Mouse (Mus musculus): ENCODE results near the gene Gfy.
"Not testable (repeated sequence)": the region's sequence is repeated elsewhere in the genome, so short reads cannot be mapped to it uniquely, and the experiment has no call there.

The Gfy gene

DNA sequence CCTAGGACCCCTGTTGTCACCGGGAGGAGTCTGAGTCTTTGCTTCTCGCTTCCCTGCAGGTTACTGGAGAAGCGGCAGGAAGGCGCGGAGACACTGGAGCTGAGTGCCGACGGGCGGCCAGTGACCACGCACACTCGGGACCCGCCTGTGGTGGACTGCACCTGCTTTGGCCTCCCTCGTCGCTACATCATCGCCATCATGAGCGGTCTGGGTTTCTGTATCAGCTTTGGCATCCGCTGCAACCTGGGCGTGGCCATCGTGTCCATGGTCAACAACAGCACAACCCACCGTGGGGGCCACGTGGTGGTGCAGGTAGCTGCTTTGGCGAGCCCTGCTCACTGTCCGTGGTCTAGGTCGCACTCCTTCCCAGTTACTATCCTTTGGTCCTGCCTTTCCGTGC is 10.7 kb downstream of the Gfy start:
- no peak for DNase-seq (ENCODE audit: inconsistent age in 2 of 2, low spot score in 1 of 2)

DNA sequence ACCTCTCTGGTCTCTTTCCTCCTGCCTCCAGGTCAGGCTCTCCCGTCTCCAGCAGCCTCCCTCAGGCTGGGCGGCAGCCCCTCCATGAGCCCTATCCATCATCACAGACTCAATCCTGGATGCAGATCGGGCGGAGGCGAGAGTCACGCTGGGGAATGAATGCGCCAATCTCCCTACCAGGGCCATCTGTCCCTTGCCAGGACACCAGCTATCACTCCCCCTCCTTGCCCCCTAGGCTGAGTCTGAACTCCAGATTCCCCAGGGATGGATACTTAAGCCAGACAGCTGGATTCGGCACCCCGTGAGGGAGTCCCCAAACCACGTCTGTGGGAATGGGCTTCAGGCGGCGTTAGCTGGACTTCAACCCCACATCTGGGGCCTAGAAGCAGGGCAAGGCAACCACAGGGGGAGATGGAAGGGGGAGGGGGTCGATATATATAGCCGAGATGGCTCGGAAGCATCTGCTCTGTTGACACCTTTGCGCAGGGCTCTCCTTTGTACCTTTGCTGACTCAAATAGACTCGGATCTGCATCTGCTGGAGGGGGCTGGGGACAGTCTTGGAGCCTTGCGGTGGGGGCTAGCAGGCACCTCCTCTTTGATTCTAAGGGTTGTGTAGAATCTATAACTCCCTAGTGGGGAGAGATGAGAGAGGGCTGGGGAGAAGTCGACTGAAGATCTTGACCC is 11.5 kb downstream of the Gfy start:
- DNase-seq (ENCODE audit: inconsistent age in 2 of 2, low spot score in 1 of 2): no peak

DNA sequence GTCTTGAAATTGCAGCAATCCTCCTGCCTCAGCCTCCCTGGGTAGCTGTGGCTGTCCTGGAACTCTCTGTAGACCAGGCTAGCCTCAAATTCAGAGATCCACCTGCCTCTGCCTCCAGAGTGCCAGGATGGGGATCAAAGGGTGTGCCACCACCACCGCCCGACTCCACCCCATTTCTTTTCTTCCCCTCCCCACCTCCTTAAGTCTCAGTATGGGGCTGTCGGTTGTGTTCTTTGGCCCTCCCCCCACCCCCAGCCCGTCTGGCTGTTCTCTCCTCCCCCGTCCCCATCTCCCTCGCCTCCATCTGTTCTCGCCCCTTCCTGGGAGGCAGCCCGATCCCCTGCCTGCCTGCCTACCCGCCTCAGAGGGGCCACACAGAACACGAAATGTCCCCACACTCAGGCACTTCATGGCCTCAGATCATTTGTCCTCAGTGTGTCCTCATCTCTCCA is 12.4 kb downstream of the Gfy start:
- DNase-seq (ENCODE audit: inconsistent age in 2 of 2, low spot score in 1 of 2): no peak

DNA sequence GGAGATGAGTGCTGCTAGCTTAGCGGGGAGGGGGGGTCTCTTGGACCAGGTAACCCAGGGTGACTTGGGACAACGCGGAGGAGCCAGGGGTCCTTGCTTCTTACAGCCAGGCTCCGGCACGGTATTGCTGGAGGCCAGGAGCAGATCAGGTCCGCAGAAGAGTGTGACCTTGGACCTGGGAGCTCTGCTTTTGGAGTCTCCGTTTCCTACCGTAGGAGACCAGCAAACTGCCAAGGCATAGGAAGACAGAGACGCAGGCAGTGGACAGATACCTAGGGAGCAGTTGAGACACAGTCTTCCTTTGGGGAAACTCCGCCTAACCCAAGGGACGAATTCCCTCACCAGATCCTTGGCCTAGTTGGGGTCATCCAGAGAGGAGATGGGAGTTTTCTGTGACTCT is 13.7 kb downstream of the Gfy start:
- no peak for DNase-seq (ENCODE audit: inconsistent age in 2 of 2, low spot score in 1 of 2)

DNA sequence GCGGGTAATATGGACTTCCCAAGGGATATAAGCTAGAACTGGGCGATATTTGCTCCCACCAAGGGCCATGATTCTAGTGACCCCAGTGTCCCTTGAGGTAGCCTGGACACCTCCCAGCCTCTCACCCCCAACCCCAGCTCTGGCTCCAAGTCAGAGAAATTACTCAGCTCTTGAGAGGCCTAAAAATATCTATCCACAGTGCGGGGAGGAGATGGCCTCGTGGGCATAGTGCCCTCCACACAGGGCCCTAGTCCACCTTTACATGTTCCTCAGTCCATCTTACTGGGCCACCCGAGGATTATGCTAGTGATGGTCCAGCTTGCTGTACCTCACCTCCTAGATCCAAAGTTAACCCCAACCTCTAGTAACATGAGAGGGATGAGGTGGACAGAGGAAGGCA is 14.5 kb downstream of the Gfy start:
- DNase-seq (ENCODE audit: inconsistent age in 2 of 2, low spot score in 1 of 2): no peak

DNA sequence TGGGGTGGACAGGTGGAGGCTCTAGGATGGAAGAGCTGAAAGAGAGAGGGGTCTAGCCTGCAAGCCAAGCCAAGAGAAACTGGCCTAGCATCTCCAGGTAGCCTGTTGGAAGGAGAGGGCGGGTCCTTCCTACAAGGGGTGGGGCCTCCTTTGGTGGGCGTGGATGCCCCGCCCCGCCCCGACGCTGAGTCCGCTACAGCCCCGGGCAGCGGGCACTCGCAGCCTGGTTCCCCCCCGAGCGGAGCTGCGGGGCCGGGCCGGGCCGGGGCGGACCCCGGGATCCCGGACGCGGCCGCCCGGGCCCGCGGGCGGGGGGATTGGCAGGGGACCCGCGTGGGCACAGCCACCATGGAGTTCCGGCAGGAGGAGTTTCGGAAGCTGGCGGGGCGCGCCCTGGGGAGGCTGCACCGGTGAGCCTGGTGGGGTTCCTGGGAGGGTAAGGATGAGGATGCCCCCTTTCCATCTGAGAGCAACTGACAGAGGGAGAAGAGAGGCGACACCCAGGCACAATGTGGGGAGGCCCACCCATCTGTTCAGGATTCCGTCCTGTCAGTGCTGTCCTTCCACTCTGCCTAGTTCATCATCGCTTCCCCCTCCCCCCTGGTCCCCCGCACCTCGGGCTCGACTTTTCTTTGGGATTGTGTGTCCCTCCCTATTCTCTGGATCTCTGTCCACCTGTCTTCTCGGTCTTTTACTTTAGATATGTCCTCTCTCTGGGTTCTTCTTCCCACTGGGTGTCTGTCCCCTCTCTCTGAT is 15.5 kb downstream of the Gfy start, which contains the start of gene Slc17a7:
TSS of gene Slc17a7 (plus strand) at position 215 of the 756 bp plus-strand sequence.
- DNase-seq (ENCODE audit: inconsistent age in 2 of 2, low spot score in 1 of 2): peak; percentile 51 to 69

DNA sequence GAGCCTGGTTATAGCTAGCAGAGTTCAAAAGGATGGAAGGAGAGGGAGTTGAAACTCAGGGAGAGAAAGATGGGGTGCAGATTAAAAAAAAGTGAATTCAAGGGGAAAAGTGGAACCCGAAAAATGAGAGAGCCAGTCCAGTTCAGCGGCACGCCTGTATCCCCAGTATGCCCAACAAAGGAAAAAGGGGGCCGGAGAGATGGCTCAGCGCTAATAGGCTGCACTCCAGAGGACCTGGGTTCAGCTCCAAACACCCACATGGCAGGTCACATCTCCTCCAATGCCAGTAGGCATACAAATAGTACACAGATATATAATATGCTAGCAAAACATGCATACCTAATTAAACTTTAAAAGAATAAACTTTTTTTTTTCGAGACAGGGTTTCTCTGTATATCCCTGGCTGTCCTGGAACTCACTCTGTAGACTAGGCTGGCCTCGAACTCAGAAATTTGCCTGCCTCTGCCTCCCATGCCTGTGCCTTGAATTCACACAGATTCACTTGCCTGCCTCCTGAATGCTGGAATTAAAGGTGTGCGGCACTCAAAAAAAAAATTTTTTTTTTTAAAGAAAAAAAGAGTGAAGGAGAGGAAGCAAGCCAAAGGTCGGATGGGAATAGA is 16.3 kb downstream of the Gfy start:
- DNase-seq (ENCODE audit: inconsistent age in 2 of 2, low spot score in 1 of 2): peak in 1 of 2 experiments; percentile 30

DNA sequence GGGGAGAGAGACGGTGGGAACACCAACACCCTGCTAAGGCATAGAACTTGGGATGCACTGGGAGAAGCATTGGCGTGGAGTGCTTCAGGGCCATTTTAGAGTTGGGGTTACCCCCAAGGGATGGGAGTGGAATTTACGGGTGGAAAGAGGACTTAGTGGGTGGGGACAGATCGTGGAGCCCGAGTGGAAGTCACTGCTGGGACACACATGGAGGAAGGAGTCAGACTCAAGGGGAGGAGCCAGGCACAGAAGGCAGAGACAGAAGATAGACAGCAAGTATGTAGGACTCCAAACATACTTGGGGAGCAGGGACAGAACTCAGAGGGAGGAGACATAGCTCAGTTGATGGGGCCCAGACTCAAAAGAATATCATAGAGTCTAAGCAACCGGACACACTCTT is 16.8 kb downstream of the Gfy start:
- no peak for DNase-seq (ENCODE audit: inconsistent age in 2 of 2, low spot score in 1 of 2)

DNA sequence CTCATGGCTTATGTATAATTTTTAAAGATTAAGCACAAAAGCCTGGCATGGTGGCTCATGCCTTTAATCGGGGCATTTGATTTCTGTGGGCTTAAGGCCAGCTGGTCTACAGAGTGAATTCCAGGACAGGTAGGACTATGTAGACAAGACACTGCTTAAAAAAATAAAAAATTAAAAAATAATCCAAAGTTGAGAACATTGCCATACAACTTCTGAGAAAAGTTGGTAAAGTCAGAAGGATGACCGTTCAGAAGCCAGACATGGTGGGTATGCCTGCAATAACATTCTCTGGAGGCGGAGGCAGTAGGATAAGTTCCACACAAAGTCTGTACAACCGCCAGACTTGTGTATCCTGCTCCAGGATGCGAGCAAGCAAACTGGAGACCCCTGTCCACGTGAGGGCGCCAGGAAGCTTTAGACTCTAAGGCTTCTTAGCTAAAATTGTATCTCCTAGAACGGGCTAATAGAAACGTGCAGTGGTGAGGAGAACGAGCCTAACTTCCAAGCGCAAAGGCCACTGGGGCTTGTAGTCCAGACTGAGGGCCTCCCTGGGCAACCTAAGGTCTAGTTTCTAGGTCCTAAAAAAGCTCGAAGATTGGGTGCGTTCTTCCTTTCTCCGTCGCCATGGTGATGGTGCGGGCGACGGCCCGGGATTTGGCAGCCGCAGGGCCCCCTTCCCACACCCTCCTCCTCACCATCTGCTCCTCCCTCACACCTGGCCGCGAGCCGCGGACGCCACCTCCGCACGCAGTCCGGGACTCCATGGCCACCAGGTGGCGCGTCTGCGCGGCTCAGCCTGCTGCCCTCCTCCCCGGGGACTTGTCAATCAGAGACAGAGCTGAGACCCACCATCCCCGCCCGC is 17.5 kb downstream of the Gfy start:
- DNase-seq (ENCODE audit: inconsistent age in 2 of 2, low spot score in 1 of 2): peak; percentile 84 to 95

DNA sequence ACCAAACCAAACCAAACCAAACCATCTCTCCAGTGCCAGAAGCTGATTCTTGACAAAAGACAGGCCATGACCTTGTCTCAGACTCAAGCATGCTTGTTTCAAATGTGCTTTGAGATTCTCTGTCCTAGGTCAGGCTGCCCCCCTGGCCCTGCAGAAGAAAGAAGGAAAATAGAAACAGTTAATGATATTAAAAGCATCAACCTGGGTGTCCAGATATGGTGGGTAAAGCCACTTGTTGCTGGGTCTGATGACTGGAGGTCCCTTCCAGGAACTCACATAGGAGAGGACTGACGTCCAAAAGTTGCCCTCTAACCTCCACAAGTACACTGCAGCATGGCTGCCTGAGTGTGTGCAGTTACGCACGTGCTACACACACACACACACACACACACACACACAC is 18.5 kb downstream of the Gfy start:
- DNase-seq (ENCODE audit: inconsistent age in 2 of 2, low spot score in 1 of 2): no peak

DNA sequence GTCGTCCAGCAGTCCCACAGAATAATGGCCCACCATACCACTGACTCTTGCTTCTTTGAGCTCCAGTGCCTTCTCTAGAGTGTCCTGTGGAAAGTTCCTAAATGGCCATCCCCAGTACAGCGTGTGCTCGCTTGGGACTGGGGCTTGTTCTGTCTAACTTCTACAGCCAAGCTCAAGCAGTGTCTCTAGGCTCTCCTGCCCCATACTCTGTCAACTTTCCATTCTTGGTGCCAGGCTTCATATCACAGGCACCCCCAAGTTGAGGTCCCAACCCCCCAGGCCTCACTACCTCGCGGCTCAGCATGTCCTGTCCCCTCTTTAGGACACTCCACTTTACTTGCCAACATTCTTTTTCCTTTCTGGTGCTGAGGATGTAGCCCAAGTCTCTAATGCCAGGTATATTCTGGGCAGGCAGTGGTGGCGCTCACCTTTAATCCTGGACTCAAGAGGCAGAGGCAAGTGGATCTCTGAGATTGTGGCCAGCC is 19.0 kb downstream of the Gfy start:
- no peak for DNase-seq (ENCODE audit: inconsistent age in 2 of 2, low spot score in 1 of 2)

DNA sequence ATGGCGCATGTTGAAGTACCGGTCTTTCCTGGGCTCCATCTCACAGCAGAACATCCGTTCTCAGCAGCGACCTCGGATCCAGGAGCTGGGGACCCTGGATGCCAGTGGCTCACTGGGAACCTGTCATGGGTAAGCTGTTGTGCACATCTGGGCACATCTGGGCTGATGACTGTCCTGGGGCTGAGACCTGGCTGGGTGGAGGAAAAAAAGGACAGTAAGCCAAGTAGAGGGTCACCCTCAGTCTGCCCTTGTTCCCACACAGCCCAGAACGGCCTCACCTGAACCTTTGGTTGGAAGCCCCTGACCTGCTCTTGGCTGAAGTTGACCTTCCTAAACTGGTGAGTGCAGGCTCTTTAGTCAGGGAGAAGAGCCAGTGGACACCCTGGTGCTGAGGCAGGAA is 20.4 kb downstream of the Gfy start:
- DNase-seq (ENCODE audit: inconsistent age in 2 of 2, low spot score in 1 of 2): no peak

DNA sequence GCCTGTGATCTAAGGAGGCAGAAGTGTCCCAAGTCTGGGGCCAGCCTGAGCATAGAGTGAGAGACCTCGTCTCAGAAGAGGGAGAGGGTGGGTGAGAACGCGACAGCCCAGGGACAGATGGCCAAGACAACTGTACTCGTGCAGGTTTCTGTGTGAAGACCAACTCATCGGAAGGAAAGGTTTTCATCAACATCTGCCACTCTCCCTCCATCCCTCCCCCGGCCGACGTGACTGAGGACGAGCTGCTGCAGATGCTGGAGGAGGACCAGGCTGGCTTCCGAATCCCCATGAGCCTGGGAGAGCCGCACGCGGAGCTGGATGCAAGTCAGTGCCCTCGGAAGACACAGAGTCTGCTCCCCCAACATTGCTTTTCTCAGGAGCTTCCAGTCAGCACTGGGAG is 21.9 kb downstream of the Gfy start:
- DNase-seq (ENCODE audit: inconsistent age in 2 of 2, low spot score in 1 of 2): no peak

DNA sequence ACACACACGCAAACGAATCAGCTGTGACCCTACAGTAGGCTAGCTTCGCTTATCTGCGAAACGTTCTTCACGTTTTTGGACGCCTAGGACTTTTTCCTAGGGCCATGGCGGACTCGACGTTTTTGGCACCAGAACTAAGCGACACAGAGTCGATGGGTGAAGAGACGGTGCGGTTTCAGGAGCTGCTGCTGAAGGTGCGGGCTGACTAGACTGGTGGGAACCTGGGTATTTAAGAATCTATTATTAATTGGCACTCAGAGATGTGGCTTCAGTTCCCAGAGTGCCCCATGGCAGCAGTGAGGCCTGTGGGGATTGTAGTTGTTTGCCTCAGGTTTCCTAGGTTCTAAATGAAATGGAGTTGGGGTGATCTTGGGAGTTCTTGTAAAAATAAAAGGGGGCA is 23.2 kb downstream of the Gfy start:
- no peak for DNase-seq (ENCODE audit: inconsistent age in 2 of 2, low spot score in 1 of 2)

DNA sequence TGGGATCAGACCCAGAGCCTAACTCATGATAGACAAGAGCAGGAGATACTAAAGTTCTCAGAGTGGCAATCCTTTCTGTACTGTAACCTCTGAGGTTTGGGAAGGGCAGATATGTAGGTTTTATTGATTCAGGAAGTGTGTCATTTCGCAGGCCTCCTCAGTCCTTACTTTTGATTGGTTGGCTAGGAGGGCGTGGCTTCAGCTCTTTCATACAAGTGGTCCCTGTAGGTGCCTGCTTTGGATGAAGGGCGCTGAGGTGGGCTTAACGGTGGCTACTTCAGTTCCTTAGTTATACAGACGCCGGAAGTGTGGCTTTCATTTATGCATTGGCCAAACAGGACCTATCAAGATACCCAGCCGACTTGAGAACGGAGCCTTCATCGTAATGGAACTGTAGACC is 23.8 kb downstream of the Gfy start:
- DNase-seq (ENCODE audit: inconsistent age in 2 of 2, low spot score in 1 of 2): no peak

DNA sequence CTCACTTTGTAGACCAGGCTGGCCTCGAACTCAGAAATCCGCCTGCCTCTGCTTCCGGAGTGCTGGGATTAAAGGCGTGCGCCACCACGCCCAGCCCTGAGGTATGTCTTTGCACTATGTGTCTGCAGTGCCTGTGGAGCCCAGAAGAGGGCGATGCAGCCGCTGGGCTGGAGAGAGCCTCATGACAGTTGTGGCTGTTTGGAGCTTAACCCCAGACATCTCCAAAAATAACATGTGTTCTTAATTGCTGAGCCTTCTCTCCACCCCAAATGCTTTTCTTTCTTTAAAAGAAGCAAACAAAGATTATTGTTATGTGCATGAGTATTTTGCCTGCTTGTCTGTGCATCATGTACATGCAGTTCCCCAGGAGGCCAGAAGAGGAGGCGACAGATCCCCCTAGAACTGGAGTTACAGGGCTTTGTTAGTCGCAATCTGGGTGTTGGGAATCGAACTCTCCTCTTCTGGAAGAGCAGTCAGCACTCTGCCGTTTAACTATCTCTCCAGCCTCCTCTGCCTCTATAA is 24.3 kb downstream of the Gfy start:
- peak; percentile 62 to 77 for DNase-seq (ENCODE audit: inconsistent age in 2 of 2, low spot score in 1 of 2)

DNA sequence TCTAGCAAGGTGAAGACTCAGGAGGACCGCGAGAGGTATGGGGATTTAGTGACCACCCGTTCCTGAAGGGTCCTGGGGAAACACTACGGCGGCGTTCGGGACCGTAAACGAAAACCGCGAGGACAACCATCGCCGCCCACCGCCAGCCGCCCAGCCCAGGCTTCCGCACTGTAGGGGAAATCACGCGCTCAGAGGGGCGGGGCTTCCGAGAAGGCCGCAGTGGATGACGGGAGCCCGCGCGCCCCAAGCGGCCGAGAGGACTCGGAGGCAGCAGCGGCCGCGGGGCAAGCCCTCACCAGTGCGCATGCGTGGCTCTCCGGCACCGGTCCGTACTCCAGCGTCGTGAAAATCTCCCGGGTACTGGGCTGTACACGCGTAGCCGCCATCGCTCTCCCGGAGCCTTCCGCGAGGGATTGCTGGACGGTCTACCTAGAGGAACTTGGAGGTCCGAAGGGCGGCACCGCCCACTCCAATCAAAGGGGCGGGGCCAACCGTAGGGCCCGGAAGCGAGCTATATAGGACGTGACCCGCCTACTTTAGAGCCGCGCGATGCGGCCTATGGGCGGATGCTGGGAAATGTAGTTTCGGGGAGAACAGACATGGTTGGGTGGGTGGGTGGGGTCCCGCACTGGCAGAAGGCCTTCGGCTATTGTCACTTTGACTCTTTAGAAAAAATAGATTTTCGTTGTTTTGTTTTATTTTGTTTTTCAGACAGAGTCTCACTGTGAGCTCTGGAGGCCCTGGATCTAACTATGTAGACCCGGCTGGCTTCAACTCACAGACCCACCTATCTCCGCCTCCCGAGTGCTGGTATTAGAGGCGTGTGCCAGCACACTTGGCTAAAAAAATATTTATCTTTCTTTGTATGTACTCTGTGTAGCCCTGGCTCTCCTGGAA is 25.0 kb downstream of the Gfy start, which contains the start of the genes Pih1d1 and Aldh16a1:
TSS of gene Pih1d1 (plus strand) at position 208 of the 897 bp plus-strand sequence.
TSS of gene Aldh16a1 (minus strand) at position 489 of the 897 bp plus-strand sequence.
- peak; percentile 98 to 100 for DNase-seq (ENCODE audit: inconsistent age in 2 of 2, low spot score in 1 of 2)

DNA sequence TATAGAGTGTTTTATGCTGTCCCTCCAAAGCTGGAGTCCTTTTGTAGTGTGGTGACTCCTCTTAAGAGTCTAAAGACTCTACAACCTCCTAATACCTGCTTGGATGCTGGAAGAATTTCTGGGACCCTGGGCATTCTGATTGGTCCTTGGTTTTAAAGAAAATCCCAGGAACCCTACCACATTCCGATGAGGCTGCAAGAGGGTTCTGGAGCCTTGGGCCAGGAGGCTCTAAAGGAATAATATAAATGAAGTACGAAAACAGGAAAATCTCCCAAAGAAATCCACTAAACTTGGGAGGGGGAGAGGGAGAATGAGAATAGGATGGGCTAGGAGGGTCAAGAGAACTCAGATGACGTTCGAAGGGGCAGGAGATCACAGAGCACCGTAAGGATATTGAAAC is 25.8 kb downstream of the Gfy start:
- no peak for DNase-seq (ENCODE audit: inconsistent age in 2 of 2, low spot score in 1 of 2)

DNA sequence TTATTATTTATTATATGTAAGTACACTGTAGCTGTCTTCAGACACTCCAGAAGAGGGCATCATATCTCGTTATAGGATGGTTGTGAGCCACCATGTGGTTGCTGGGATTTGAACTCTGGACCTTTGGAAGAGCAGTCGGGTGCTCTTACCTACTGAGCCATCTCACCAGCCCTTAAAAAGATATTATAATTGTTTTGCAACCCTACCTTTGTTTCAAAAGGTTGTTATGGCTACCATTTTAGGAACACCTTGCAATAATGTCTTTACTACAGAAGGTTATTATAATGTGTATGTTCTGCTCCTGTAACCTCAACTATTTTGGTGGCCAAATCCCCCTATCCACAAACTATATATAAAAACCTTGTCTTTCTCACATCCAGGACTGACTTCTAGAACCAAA is 26.3 kb downstream of the Gfy start:
- DNase-seq (ENCODE audit: inconsistent age in 2 of 2, low spot score in 1 of 2): not testable (repeated sequence)

DNA sequence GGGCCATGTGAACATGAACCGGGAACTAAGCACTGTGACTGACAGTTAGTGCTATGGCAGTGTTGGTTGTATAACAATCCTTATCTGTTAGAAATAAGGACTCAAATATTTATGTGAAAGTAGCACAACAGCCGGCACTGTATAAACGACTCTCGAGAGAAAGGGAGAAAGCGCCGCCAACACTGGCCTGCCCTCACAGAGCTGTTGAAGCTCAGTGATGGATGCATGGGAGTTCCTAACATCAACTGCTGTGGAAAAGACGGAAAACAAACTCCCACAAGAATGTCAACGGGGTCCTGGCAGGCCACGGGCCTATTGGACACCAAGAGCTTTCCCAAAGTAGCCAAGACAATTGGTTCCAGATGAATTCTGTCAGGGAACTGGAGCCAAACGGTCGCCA is 28.1 kb downstream of the Gfy start:
- DNase-seq (ENCODE audit: inconsistent age in 2 of 2, low spot score in 1 of 2): no peak
